Mouse (Mus musculus): ENCODE measurements around the gene Gm2832. TPM values are rescaled to one million over a fixed set of nuclear protein-coding genes. Genes with fewer than 3 reads are reported as not detected.
"Not testable (repeated sequence)": the region's sequence is repeated elsewhere in the genome, so short reads cannot be mapped to it uniquely, and the experiment has no call there.

Gm2832 gene
- polyA plus RNA-seq (2016; fragmentation: Nextera tagmentation; extraction: Ambion mirVana): not detected in 2 replicates

DNA sequence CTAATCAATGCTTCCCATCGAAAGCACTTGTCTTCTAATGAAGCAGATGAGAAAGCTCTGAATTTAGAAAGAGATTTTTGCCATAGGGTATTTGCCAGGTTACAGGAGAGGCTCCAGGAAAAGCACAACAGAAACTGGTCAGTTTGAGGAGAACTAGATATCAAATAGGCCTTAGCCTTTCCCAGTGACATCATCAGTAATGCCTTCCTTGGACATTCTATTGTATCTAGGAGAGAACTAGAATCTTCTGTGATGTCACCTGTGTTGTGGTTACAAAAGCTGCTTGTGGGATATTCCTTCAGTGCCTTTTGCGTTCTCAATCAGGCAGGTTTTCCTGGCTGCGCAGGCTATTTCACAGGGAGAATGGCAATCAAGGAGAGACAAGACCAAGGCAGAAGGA, at the start of gene Gm2832:
TSS of gene Gm2832 (plus strand) at position 301 of the 400 bp plus-strand sequence.
- H3K36me3 ChIP-seq; H3K27ac ChIP-seq (replicated peaks); H3K4me1 ChIP-seq; H3K4me3 ChIP-seq; H3K4me2 ChIP-seq (replicated peaks); H3K9me3 ChIP-seq; H3K27me3 ChIP-seq; H3K9ac ChIP-seq (replicated peaks); ATAC-seq (ENCODE audit: low FRiP score, low read depth): not testable (repeated sequence)
- 94% methylated on average over 2 of the region's 3 CpGs for WGBS

DNA sequence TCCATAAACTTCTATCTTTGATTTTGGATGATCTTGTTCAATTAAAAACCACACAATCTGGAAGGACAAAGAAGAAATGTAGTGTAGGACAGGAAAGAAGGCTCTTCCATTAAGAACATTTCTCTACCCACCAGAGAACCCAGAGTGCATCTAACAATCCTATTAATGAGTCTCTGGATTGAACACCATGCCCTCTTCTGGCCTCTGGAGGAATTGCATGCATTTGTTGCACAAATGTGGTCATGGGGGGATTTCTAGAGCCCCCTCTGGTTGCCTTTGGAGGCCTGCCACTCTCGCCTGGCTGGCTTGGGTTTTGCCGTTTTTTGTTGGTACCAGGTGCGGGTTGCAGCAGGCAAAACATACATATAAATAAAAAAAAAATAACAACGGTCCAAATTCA, 15.3 kb upstream of the Gm2832 start:
- H3K9ac ChIP-seq (replicated peaks); H3K27me3 ChIP-seq; H3K9me3 ChIP-seq; H3K4me3 ChIP-seq; H3K36me3 ChIP-seq; ATAC-seq (ENCODE audit: low FRiP score, low read depth); H3K4me2 ChIP-seq (replicated peaks); H3K27ac ChIP-seq (replicated peaks); H3K4me1 ChIP-seq: not testable (repeated sequence)
- WGBS: 35% methylated on average over 4 of the region's 4 CpGs

DNA sequence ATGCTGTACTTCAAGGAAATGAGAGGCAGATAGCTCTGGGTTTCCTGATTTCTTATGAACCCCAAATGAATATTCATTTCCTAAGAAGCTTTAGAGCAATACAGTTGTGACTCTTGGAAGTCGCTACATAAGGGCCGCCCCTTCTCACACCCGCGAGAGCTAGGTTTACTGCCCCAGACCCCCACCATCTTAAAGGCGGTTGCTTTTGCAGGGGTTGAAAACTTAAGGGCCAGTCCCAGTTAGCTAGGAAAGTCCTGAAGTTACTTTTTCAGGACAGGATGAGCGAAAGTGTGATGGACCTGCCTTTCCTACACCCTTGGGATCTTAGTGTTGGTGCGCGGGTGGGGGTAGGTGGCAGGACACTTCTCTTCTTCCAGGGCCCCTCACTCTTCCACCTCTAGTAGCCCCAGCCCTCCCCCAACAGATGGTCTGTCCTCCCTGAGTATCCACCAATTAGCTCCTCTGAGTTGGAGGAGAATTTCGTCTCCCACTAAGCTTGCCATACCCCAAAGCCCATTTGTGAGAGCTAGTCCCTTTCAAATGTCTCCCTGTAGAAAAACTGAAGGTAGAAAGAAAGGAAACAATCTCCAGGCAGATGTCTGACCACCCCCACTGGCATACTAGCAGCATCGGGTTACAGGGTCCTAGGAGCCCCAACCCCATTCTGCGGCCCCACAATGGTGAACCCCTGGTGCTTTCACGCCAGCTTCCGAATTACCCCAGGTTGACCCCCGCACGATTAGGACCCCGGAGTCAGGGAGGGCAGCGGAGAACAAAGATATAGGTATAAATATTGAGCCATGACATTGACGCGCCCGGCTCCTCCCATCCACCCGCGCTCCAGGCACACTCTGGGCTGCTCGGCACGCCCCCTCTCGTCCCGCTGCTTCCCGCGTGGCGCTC, 14.5 kb upstream of the Gm2832 start:
- Histone ChIP-seq H3K4me3 (peak overlapping the region; percentile 31), H3K4me2 (replicated peaks) (peak overlapping the region; percentile 43)
- ATAC-seq (ENCODE audit: low FRiP score, low read depth): peak; percentile 83
- H3K9ac ChIP-seq (replicated peaks); H3K27ac ChIP-seq (replicated peaks); H3K4me1 ChIP-seq; H3K9me3 ChIP-seq; H3K27me3 ChIP-seq; H3K36me3 ChIP-seq: not testable (repeated sequence)
- 7% methylated on average over 23 of the region's 29 CpGs for WGBS

DNA sequence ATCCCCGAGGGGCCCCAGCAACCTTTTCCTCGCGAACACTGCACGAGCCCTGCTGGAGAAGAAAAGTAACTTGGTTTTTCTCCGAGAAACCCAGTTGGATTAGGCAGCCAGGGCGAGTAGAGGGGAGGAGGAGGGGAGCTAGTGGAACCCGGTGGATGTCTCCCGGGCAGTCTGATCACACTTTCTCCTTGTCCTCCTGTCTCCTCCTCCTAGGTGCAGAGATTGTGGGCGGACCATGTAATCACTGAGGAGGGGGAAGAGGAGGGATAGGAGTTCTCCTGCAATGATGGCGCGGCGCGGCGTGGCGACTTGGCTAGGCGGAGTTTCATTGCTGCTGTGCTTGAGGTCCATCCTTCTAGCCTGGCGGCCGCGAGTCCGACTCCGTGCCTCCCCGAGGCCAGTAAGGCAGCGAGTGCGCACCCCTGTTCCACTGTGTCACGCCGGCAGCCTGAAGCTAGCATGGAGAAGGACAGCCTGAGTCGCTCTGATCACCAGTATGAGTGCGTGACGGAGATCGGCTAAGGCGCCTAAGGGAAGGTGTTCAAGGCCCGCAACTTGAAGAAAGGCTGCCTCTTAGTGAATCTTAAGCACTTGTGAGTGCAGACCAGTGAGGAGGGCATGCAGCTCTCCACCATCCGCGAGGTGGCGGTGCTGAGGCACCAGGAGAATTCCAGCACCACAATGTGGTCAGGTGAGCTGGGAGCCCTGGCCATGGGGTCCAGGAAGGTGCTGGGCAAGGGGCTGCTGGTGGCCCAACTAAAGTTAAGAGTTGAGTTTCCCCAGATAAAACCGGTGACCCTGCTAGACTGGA, 13.6 kb upstream of the Gm2832 start:
- not testable (repeated sequence) for H3K4me1 ChIP-seq; H3K27me3 ChIP-seq; H3K36me3 ChIP-seq; H3K27ac ChIP-seq (replicated peaks); H3K9me3 ChIP-seq; H3K9ac ChIP-seq (replicated peaks)
- 0% methylated on average over 15 of the region's 36 CpGs for WGBS
- ATAC-seq (ENCODE audit: low FRiP score, low read depth): peak; percentile 94
- H3K4me2 ChIP-seq (replicated peaks): peak overlapping the region; percentile 43
- peak overlapping the region; percentile 33 for H3K4me3 ChIP-seq

DNA sequence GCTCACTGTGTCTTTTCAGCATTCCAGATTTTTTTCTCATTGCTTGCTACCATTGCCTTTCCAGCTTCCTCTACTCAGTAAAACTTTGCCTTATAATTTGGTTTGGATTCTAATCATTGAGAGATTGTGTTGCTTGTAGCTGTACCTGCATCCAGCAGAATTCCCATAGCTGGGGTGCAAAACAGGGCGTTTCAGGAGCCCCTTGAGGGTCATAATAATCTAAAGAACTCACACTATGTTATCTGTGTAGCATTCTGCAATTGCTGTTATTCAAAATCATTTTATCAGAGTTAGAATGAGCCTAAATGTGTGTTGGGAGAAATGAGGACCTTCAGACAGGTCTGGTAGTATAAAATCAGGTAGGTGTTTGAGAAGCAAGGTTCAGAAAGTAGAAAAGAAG, 7.4 kb downstream of the Gm2832 start:
- H3K9me3 ChIP-seq; H3K4me2 ChIP-seq (replicated peaks); H3K27me3 ChIP-seq; ATAC-seq (ENCODE audit: low FRiP score, low read depth); H3K9ac ChIP-seq (replicated peaks); H3K27ac ChIP-seq (replicated peaks); H3K36me3 ChIP-seq; H3K4me1 ChIP-seq; H3K4me3 ChIP-seq: not testable (repeated sequence)
- WGBS: 36% methylated on average over 1 of the region's 1 CpGs

Other genes starting within 250 kb of the Gm2832 start
- gene Dydc2, start 209.6 kb upstream of the Gm2832 start, polyA plus RNA-seq (2016; fragmentation: Nextera tagmentation; extraction: Ambion mirVana): 0.37 and 0.59 TPM in 2 replicates
- gene Dydc1, start 205.9 kb upstream of the Gm2832 start, polyA plus RNA-seq (2016; fragmentation: Nextera tagmentation; extraction: Ambion mirVana): not detected in 2 replicates
- not detected in 2 replicates for gene Mat1a, start 173.8 kb upstream of the Gm2832 start, polyA plus RNA-seq (2016; fragmentation: Nextera tagmentation; extraction: Ambion mirVana)
- not detected in 2 replicates for gene Sftpa1, start 147.0 kb upstream of the Gm2832 start, polyA plus RNA-seq (2016; fragmentation: Nextera tagmentation; extraction: Ambion mirVana)
- not detected in 2 replicates for gene Mbl1, start 127.3 kb upstream of the Gm2832 start, polyA plus RNA-seq (2016; fragmentation: Nextera tagmentation; extraction: Ambion mirVana)
- not detected in 2 replicates for gene Sftpd, start 93.7 kb upstream of the Gm2832 start, polyA plus RNA-seq (2016; fragmentation: Nextera tagmentation; extraction: Ambion mirVana)
- gene Gm5798, start 69.8 kb downstream of the Gm2832 start, polyA plus RNA-seq (2016; fragmentation: Nextera tagmentation; extraction: Ambion mirVana): not detected in 2 replicates
- gene Gm7945, start 107.6 kb downstream of the Gm2832 start, polyA plus RNA-seq (2016; fragmentation: Nextera tagmentation; extraction: Ambion mirVana): not detected in 2 replicates
- gene Gm6482, start 129.5 kb downstream of the Gm2832 start, polyA plus RNA-seq (2016; fragmentation: Nextera tagmentation; extraction: Ambion mirVana): not detected in 2 replicates
- gene Gm7954, start 174.7 kb downstream of the Gm2832 start, polyA plus RNA-seq (2016; fragmentation: Nextera tagmentation; extraction: Ambion mirVana): not detected in 2 replicates
- not detected in 2 replicates for gene Gm3486, start 210.7 kb downstream of the Gm2832 start, polyA plus RNA-seq (2016; fragmentation: Nextera tagmentation; extraction: Ambion mirVana)

Measured in midbrain, embryonic 12.5 days (tissue).